Comparison of ENCODE assay signal across 8 mouse cellular contexts in the genomic region with DNA sequence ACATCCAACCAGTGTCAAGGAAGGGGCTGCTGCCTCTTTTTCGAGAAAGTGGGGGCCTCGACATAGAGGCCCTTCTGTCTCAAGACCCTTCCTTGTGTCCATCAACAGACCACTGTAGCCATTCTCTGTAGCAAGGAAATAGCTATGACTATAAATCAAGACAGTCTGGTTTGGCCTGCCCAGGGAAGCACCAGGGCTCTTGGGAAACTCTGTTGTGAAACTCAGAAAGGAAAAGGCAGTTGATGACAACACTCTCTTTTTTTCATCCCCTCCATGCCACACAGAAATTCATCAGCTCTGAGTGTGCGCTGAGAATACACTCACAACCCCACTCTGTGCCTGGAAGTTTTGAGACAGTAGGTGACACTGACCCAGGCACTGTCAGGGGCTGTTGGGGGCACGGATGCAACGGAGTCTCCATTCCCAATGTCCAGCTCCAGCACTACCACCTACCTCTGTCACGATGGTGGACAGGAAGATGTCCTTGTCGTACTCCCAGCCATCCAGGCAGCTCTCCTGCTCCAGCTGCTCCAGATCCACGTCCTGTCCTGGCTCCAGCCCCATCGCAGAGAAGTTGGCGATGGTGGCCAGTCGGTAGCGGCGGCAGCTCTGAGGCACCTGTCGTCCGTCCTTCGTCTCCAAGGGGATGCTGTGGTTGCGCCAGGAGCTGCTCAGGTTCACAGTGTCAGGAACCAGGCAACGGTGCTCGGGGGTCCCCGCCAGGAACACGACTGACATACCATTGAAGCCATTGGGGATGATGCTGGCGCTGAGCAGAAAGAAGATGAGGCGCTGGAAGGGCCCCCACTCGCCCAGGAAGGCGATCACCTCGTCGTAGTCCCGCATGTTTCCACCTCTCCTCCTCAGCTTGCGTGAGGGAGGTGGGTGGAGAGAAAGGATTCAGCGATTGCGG. TPM values are rescaled to one million over a fixed set of nuclear protein-coding genes. Genes with fewer than 3 reads are reported as not detected.
A peak's percentile ranks its signal among the peaks of the same experiment; 100 is the strongest.
DNase-seq lines count a peak whose midpoint lies in the region; ATAC-seq and TF ChIP-seq lines count a peak whose summit lies in the region.

No protein-coding gene starts in this region.

- peak overlapping the region; percentile 71 for H3K4me2 ChIP-seq in heart, postnatal 0 days (ENCODE audit: low read depth, low read length)
- peak overlapping the region; percentile 97 for H3K4me2 ChIP-seq in embryonic facial prominence, embryonic 15.5 days (replicated peaks)
- peak overlapping the region; percentile 94 for H3K4me2 ChIP-seq in limb, embryonic 14.5 days (replicated peaks; ENCODE audit: low read depth, low read length, severe bottlenecking)
- H3K4me2 ChIP-seq in neural tube, embryonic 15.5 days = peak overlapping the region; percentile 97

- no peak for TF ChIP-seq EP300 in heart, postnatal 0 days (IDR thresholded peaks at IDR 0.05; ENCODE audit: low read depth)

- H3K4me3 ChIP-seq in heart, postnatal 0 days (ENCODE audit: low read depth, low read length) = peak overlapping the region; percentile 44
- H3K4me3 ChIP-seq in embryonic facial prominence, embryonic 15.5 days (replicated peaks) = peak overlapping the region; percentile 56
- H3K4me3 ChIP-seq in limb, embryonic 14.5 days (replicated peaks; ENCODE audit: low read length) = peak overlapping the region; percentile 49
- H3K4me3 ChIP-seq in neural tube, embryonic 15.5 days (replicated peaks) = peak overlapping the region; percentile 58

- 0 out of 2 replicates have a peak overlapping the region, but pooled peaks have one; percentile 39 for H3K9ac ChIP-seq in heart, postnatal 0 days (replicated peaks; ENCODE audit: low read depth, low read length)
- peak overlapping the region; percentile 50 for H3K9ac ChIP-seq in embryonic facial prominence, embryonic 15.5 days
- H3K9ac ChIP-seq in limb, embryonic 14.5 days (ENCODE audit: low read depth, low read length, severe bottlenecking) = peak overlapping the region; percentile 73
- peak overlapping the region; percentile 62 for H3K9ac ChIP-seq in neural tube, embryonic 15.5 days (replicated peaks)

- TF ChIP-seq POLR2A in limb, embryonic 14.5 days (IDR thresholded peaks at IDR 0.05; ENCODE audit: borderline replicate concordance, extremely low read depth, insufficient read depth, insufficient read length) = no peak

- WGBS in heart, postnatal 0 days = 23% methylated on average over 31 of the region's 31 CpGs
- WGBS in embryonic facial prominence, embryonic 15.5 days = 14% methylated on average over 31 of the region's 31 CpGs
- 18% methylated on average over 29 of the region's 31 CpGs for WGBS in limb, embryonic 14.5 days
- WGBS in neural tube, embryonic 15.5 days = 17% methylated on average over 31 of the region's 31 CpGs

- no peak for DNase-seq in heart, postnatal 0 days (ENCODE audit: low spot score)
- DNase-seq in heart, postnatal 36 days = no peak
- peak; percentile 24 for DNase-seq in WW6 (ENCODE audit: low read depth, low spot score)
- DNase-seq in limb, embryonic 14.5 days (ENCODE audit: low spot score) = no peak
- no peak for DNase-seq in embryo, embryonic 10 days (ENCODE audit: low spot score)
- DNase-seq in yolk sac, embryonic 10.5 days (ENCODE audit: low spot score) = no peak

- TF ChIP-seq CTCF in heart, postnatal 0 days (IDR thresholded peaks at IDR 0.05; ENCODE audit: low read depth) = no peak

- no peak overlapping the region for H3K27ac ChIP-seq in heart, postnatal 0 days (ENCODE audit: low read depth)
- H3K27ac ChIP-seq in embryonic facial prominence, embryonic 15.5 days (replicated peaks) = no peak overlapping the region
- H3K27ac ChIP-seq in limb, embryonic 14.5 days (replicated peaks; ENCODE audit: low read depth, low read length) = no peak overlapping the region
- H3K27ac ChIP-seq in neural tube, embryonic 15.5 days (replicated peaks) = peak overlapping the region; percentile 67

- H3K36me3 ChIP-seq in heart, postnatal 0 days (replicated peaks; ENCODE audit: control insufficient read depth, insufficient read depth, low read length) = no peaks in the 10 kb centered on the region
- no peaks in the 10 kb centered on the region for H3K36me3 ChIP-seq in embryonic facial prominence, embryonic 15.5 days
- H3K36me3 ChIP-seq in limb, embryonic 14.5 days (ENCODE audit: control insufficient read depth, insufficient read depth, low read length) = no peaks in the 10 kb centered on the region
- no peaks in the 10 kb centered on the region for H3K36me3 ChIP-seq in neural tube, embryonic 15.5 days

- H3K9me3 ChIP-seq in heart, postnatal 0 days (replicated peaks; ENCODE audit: control insufficient read depth, low read length) = no peaks in the 10 kb centered on the region
- H3K9me3 ChIP-seq in embryonic facial prominence, embryonic 15.5 days (replicated peaks) = no peaks in the 10 kb centered on the region
- no peaks in the 10 kb centered on the region for H3K9me3 ChIP-seq in limb, embryonic 14.5 days (ENCODE audit: control insufficient read depth, low read length)
- no peaks in the 10 kb centered on the region for H3K9me3 ChIP-seq in neural tube, embryonic 15.5 days (replicated peaks)

- intact Hi-C loops in heart, postnatal 36 days (cut with DNase I) = loop anchor here (2.0 kb wide), 1 partner anchor 25 kb away; no protein-coding TSS in a partner anchor

- H3K4me1 ChIP-seq in heart, postnatal 0 days (ENCODE audit: control insufficient read depth, insufficient read depth) = 0 out of 2 replicates have a peak, but pooled peaks cover 8% of the 10 kb centered on the region
- peaks cover 17% of the 10 kb centered on the region; the same call in 1 of the 2 replicates for H3K4me1 ChIP-seq in embryonic facial prominence, embryonic 15.5 days
- peaks cover 11% of the 10 kb centered on the region for H3K4me1 ChIP-seq in limb, embryonic 14.5 days (ENCODE audit: control insufficient read depth, insufficient read depth, low read length)
- H3K4me1 ChIP-seq in neural tube, embryonic 15.5 days = peaks cover 27% of the 10 kb centered on the region

- peaks cover 9% of the 10 kb centered on the region; the same call in 1 of the 2 replicates for H3K27me3 ChIP-seq in heart, postnatal 0 days (ENCODE audit: control insufficient read depth, insufficient read depth, low read length)
- H3K27me3 ChIP-seq in embryonic facial prominence, embryonic 15.5 days = no peaks in the 10 kb centered on the region
- H3K27me3 ChIP-seq in limb, embryonic 14.5 days (ENCODE audit: control insufficient read depth, insufficient read depth, low read length) = peaks cover 5% of the 10 kb centered on the region; the same call in 1 of the 2 replicates
- H3K27me3 ChIP-seq in neural tube, embryonic 15.5 days (replicated peaks) = peaks cover 13% of the 10 kb centered on the region

- ATAC-seq in heart, postnatal 0 days (ENCODE audit: insufficient read depth, low read depth) = no peak; the same call in 1 of the 2 replicates
- no peak for ATAC-seq in embryonic facial prominence, embryonic 15.5 days (ENCODE audit: insufficient number of reproducible peaks, low FRiP score, low TSS enrichment, low read depth)
- ATAC-seq in limb, embryonic 14.5 days (ENCODE audit: low FRiP score, low read depth) = peak; percentile 23
- peak; percentile 62 for ATAC-seq in neural tube, embryonic 15.5 days (ENCODE audit: low FRiP score)

RNA-seq across cellular contexts. Expression of gene Slc22a4, which starts 0.5 kb away (rescaled TPM):
- 2.1 TPM in 2 replicates for total RNA-seq in heart, postnatal 0 days (2014; rRNA removed; ENCODE audit: low replicate concordance)
- 0.70 and 0.96 TPM in 2 replicates for polyA plus RNA-seq in heart, postnatal 0 days (2015; fragmentation: Nextera tagmentation; extraction: Ambion mirVana)
- total RNA-seq in heart, postnatal 36 days (2021) = 1 to 10 TPM; 4.2 to 4.6 TPM
- 5.6 and 6.1 TPM in 2 replicates for polyA plus RNA-seq in embryonic facial prominence, embryonic 15.5 days (2015; fragmentation: Nextera tagmentation; extraction: Ambion mirVana)
- 2.7 and 3.2 TPM in 2 replicates for polyA plus RNA-seq in limb, embryonic 14.5 days (2012; rRNA removed)
- polyA plus RNA-seq in limb, embryonic 14.5 days (2014; fragmentation: Nextera tagmentation; extraction: Ambion mirVana) = 3.4 and 5.2 TPM in 2 replicates
- polyA plus RNA-seq in neural tube, embryonic 15.5 days (2015; fragmentation: Nextera tagmentation; extraction: Ambion mirVana) = 5.9 TPM in 2 replicates

RNA-seq across cellular contexts. Expression of gene Pdlim4, which starts 41.4 kb away (rescaled TPM):
- 14.2 and 29.3 TPM in 2 replicates for total RNA-seq in heart, postnatal 0 days (2014; rRNA removed; ENCODE audit: low replicate concordance)
- 23.6 and 26.6 TPM in 2 replicates for polyA plus RNA-seq in heart, postnatal 0 days (2015; fragmentation: Nextera tagmentation; extraction: Ambion mirVana)
- 10 to 100 TPM; 29.4 to 37.1 TPM for total RNA-seq in heart, postnatal 36 days (2021)
- polyA plus RNA-seq in embryonic facial prominence, embryonic 15.5 days (2015; fragmentation: Nextera tagmentation; extraction: Ambion mirVana) = 168 and 169 TPM in 2 replicates
- polyA plus RNA-seq in limb, embryonic 14.5 days (2012; rRNA removed) = 115 and 157 TPM in 2 replicates
- polyA plus RNA-seq in limb, embryonic 14.5 days (2014; fragmentation: Nextera tagmentation; extraction: Ambion mirVana) = 129 and 141 TPM in 2 replicates
- polyA plus RNA-seq in neural tube, embryonic 15.5 days (2015; fragmentation: Nextera tagmentation; extraction: Ambion mirVana) = 34.4 and 45.7 TPM in 2 replicates

RNA-seq across cellular contexts. Expression of gene Slc22a21, which starts 47.3 kb away (rescaled TPM):
- 1.9 and 3.2 TPM in 2 replicates for total RNA-seq in heart, postnatal 0 days (2014; rRNA removed; ENCODE audit: low replicate concordance)
- polyA plus RNA-seq in heart, postnatal 0 days (2015; fragmentation: Nextera tagmentation; extraction: Ambion mirVana) = 0.89 and 1.5 TPM in 2 replicates
- 1 to 10 TPM; 1.9 to 2.6 TPM for total RNA-seq in heart, postnatal 36 days (2021)
- polyA plus RNA-seq in embryonic facial prominence, embryonic 15.5 days (2015; fragmentation: Nextera tagmentation; extraction: Ambion mirVana) = 5.0 TPM in 2 replicates
- 9.7 and 11.9 TPM in 2 replicates for polyA plus RNA-seq in limb, embryonic 14.5 days (2012; rRNA removed)
- polyA plus RNA-seq in limb, embryonic 14.5 days (2014; fragmentation: Nextera tagmentation; extraction: Ambion mirVana) = 5.9 and 6.2 TPM in 2 replicates
- 4.5 and 4.7 TPM in 2 replicates for polyA plus RNA-seq in neural tube, embryonic 15.5 days (2015; fragmentation: Nextera tagmentation; extraction: Ambion mirVana)

Comparison
In these comparisons a context has a peak if more than half of its experiments do, and no peak if none do; other contexts are left out.
1. ATAC-seq: peak in limb, embryonic 14.5 days (single experiment) and neural tube, embryonic 15.5 days (single experiment); none in heart, postnatal 0 days (single experiment) and embryonic facial prominence, embryonic 15.5 days (single experiment).
2. Peak in every context shown above with its lines, with median percentiles within 50 percentile points of each other: H3K4me2 ChIP-seq, H3K4me3 ChIP-seq and H3K9ac ChIP-seq.